Mouse (Mus musculus) colon, adult 2 months (tissue): Measurements from ENCODE around the gene Tnik. TPM values are rescaled to one million over a fixed set of nuclear protein-coding genes. Genes with fewer than 3 reads are reported as not detected.

ENCODE experiments used
- polyA plus RNA-seq: library from polyadenylated mRNA; depleted of rRNA; stranded (reverse); fragments of >200 nt; gene quantifications from 2 replicates; pipeline ENCODE4 v1.2.3, GENCODE M21; 2012; rRNA removed

The Tnik gene
- polyA plus RNA-seq, result 4.6 and 4.7 TPM in 2 replicates

DNA sequence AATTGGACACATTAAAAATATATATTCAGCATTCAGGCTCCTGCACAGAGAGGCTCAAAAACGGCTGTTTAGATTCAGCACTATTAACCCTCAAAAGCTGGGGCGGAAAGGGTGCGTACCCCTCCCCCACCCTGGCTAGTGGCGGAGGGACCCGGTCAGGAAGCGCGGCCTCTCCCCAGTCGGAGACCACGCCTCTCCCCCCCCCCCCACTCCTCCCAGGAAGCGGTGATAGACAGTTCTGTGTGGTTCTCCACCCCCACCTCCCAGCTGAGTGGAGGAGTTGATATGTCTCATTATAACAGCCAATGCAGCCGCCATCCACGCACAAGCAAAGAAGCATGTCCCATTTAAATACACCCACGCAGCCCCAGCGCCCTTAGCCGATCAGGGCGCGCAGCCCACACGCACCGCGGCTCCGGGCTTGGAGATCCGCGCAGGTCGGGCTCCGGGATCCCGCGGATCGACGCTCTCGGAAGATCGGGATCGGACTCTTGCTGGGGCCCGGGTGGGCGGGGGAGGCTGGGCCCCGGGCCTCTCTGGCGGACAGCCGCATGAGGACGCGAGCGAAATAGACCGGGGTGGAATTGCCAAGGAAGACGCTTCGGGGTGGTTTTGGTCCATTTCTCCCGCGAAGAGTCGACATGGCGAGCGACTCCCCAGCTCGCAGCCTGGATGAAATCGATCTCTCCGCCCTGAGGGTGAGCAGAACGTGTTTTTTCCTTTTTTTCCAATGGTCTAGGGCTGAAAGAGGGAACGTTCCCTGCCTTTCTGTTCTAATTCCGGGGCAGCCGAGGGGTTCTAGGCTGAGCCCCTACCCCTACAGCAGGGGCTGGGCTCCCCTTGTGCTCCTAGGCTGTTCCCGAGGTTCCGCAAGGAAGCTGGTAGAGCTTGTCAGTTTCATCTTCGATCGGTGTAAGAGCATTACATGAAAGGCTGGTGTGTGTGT lies at the start of gene Tnik:
TSS of gene Tnik (plus strand) at position 213 of the 946 bp plus-strand sequence.

GRCm38 (mm10) chr3:28697797-28698196 lies 434.8 kb downstream of the Tnik start, which contains the start of gene Slc2a2:
Gene Slc2a2 (plus strand): TSS chr3:28697903.

